Mouse (Mus musculus) kidney, adult 9 months (tissue): Measurements from ENCODE around the gene Creg2.
"Not testable (repeated sequence)": the region's sequence is repeated elsewhere in the genome, so short reads cannot be mapped to it uniquely, and the experiment has no call there.

ENCODE experiments used
- DNase-seq: peaks from one replicate; pipeline ENCODE4 v3.0.0; 2022

Gene Creg2

GRCm38 (mm10) chr1:39650435-39651240 is 636 bp downstream of the Creg2 start:
- peak; percentile 34 for DNase-seq

- DNase-seq: no peak
These were observed 1.4 kb downstream of the Creg2 start for GRCm38 (mm10) chr1:39649691-39650434.

- DNase-seq: no peak
These were observed 2.7 kb downstream of the Creg2 start for GRCm38 (mm10) chr1:39648584-39648983.

GRCm38 (mm10) chr1:39645905-39646759 is 5.1 kb downstream of the Creg2 start:
- peak; percentile 31 for DNase-seq

- no peak for DNase-seq
These were observed 6.9 kb downstream of the Creg2 start for GRCm38 (mm10) chr1:39644333-39644732.

- DNase-seq: no peak
These were observed 9.6 kb downstream of the Creg2 start for GRCm38 (mm10) chr1:39641667-39642066.

GRCm38 (mm10) chr1:39637139-39637538 is 14.1 kb downstream of the Creg2 start:
- DNase-seq: no peak

- DNase-seq: no peak
These were observed 14.6 kb downstream of the Creg2 start for GRCm38 (mm10) chr1:39636660-39637059.

- DNase-seq: no peak
These were observed 15.1 kb downstream of the Creg2 start for GRCm38 (mm10) chr1:39636196-39636595.

GRCm38 (mm10) chr1:39628606-39629005 is 22.7 kb downstream of the Creg2 start:
- no peak for DNase-seq

- DNase-seq: no peak
These were observed 25.8 kb downstream of the Creg2 start for GRCm38 (mm10) chr1:39625491-39625890.

GRCm38 (mm10) chr1:39623729-39624128 is 27.5 kb downstream of the Creg2 start:
- no peak for DNase-seq

GRCm38 (mm10) chr1:39623106-39623505 is 28.2 kb downstream of the Creg2 start:
- no peak for DNase-seq

GRCm38 (mm10) chr1:39618524-39618923 is 32.8 kb downstream of the Creg2 start:
- DNase-seq: no peak

- no peak for DNase-seq
These were observed 35.7 kb downstream of the Creg2 start for GRCm38 (mm10) chr1:39615526-39615925.

GRCm38 (mm10) chr1:39614462-39615279 is 36.6 kb downstream of the Creg2 start:
- DNase-seq: peak; percentile 37

GRCm38 (mm10) chr1:39613061-39613460 is 38.2 kb downstream of the Creg2 start:
- DNase-seq: no peak

- DNase-seq: peak; percentile 88
These were observed 38.8 kb downstream of the Creg2 start for GRCm38 (mm10) chr1:39612491-39612890.

- peak; percentile 20 for DNase-seq
These were observed 42.7 kb downstream of the Creg2 start for GRCm38 (mm10) chr1:39608534-39608933.

- no peak for DNase-seq
These were observed 48.8 kb downstream of the Creg2 start for GRCm38 (mm10) chr1:39602477-39602876.

GRCm38 (mm10) chr1:39598726-39599125 is 52.5 kb downstream of the Creg2 start:
- DNase-seq: no peak

GRCm38 (mm10) chr1:39597135-39597534 is 54.1 kb downstream of the Creg2 start:
- DNase-seq: not testable (repeated sequence)
